Mouse (Mus musculus) liver, postnatal 0 days (tissue): Measurements from ENCODE around the gene Sipa1l2. TPM values are rescaled to one million over a fixed set of nuclear protein-coding genes. Genes with fewer than 3 reads are reported as not detected.

Experiments
- ATAC-seq: fragments of 200-750 bp; cut with Nextera tagmentation; 2 replicates; pipeline ENCODE4 v1.8.0; 2017; ENCODE audit warnings: mild to moderate bottlenecking, moderate library complexity
- DNase-seq: peaks from one replicate; pipeline ENCODE4 v3.0.0-alpha.2; 2016
- H3K27ac ChIP-seq: fragments of 300-500 bp; sonication (generic); 2 replicates; pipeline ENCODE4 v1.5.1; 2014; ENCODE audit warnings: antibody characterized with exemption, moderate library complexity, mild to moderate bottlenecking, low read depth
- H3K27me3 ChIP-seq: fragments of 300-500 bp; sonication (generic); 2 replicates; pipeline ENCODE4 v1.6.1; 2014; ENCODE audit warnings: low read length, control low read depth, mixed read lengths; ENCODE audit not compliant: insufficient read depth
- H3K36me3 ChIP-seq: fragments of 300-500 bp; sonication (generic); replicated peaks from 2 replicates; pipeline ENCODE4 v1.6.1; 2014; ENCODE audit warnings: mild to moderate bottlenecking, control low read depth, low read length, moderate library complexity, mixed read lengths; ENCODE audit not compliant: insufficient read depth
- H3K4me1 ChIP-seq: fragments of 300-500 bp; sonication (generic); 2 replicates; pipeline ENCODE4 v1.6.1; 2014; ENCODE audit warnings: antibody characterized with exemption, mild to moderate bottlenecking, control low read depth; ENCODE audit not compliant: insufficient read depth
- H3K4me2 ChIP-seq: fragments of 300-500 bp; sonication (generic); 2 replicates; pipeline ENCODE4 v1.6.1; 2014; ENCODE audit warnings: low read depth, mild to moderate bottlenecking, low read length, moderate library complexity, mixed read lengths
- H3K4me3 ChIP-seq: fragments of 300-500 bp; sonication (generic); 2 replicates; pipeline ENCODE4 v1.5.1; 2014; ENCODE audit warnings: low read depth, low read length
- H3K9ac ChIP-seq: fragments of 300-500 bp; sonication (generic); replicated peaks from 2 replicates; pipeline ENCODE4 v1.6.1; 2014; ENCODE audit warnings: mild to moderate bottlenecking, moderate library complexity
- H3K9me3 ChIP-seq: fragments of 300-500 bp; sonication (generic); 2 replicates; pipeline ENCODE4 v1.6.1; 2016; ENCODE audit warnings: mild to moderate bottlenecking, control low read depth, low read length, mixed read lengths
- CTCF ChIP-seq: sonication (generic); IDR thresholded peaks from 2 replicates; pipeline ENCODE4 v1.5.1; 2016; ENCODE audit warnings: antibody characterized with exemption, low read depth
- EP300 ChIP-seq: IDR thresholded peaks from 2 replicates; pipeline ENCODE4 v1.6.1; 2016; ENCODE audit warnings: antibody characterized with exemption, low read depth, mild to moderate bottlenecking
- WGBS: fragments of 180-500 bp; shearing (Covaris S2); extraction: QIAGEN DNeasy Blood & Tissue Kit; methylation state at CpG from one replicate; pipeline ENCODE4 v1.1.7; 2014; ENCODE audit not compliant: insufficient replicate concordance; 5-methylcytosine and 5-hydroxymethylcytosine counted together
- polyA plus RNA-seq: library from polyadenylated mRNA; unstranded; fragments of >200 nt; fragmentation: Nextera tagmentation; extraction: Ambion mirVana; gene quantifications from 2 replicates; pipeline ENCODE4 v1.2.1, GENCODE M21; 2015

Sipa1l2 gene
- polyA plus RNA-seq, 1 experiment from 2014 or later, result 0.47 TPM

DNA sequence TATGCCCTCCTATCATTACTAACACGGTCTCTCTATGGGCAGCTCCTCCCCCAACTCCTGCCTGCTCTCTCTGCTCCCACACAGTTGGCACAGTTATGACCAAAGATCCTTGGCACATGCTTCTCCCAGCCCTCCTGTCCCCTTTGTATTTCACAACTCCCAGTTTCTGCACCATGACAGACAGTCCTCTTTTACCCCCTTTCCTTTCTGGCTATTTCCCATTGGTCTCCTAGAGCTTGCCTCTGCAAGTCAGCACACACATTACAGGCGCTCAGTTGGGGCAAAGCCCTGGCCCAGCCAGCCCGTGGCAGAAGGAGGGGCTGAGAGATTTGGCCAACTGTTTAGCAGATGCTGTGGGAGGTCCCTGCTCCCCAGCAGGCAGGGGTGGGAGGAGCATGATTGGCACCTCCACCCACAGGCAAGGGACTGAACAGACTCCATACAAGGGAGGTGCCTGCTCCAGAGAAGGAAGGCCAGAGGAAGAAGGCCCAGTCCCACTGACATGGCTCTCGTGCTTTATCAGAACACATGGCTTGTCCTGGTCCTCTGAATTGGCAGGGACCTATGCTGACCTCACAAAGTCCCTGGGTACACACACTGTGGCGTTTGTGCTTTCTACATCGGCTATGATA lies 184.0 kb downstream of the Sipa1l2 start:
- peak; percentile 65 for DNase-seq
- H3K4me2 ChIP-seq, result no peak overlapping the region
- peak; percentile 88 for ATAC-seq
- peak; percentile 41; the same call in 1 of the 2 replicates for TF ChIP-seq EP300
- TF ChIP-seq CTCF, result no peak
- H3K4me1 ChIP-seq, result peaks cover 17% of the 10 kb centered on the region
- H3K9me3 ChIP-seq, result no peaks in the 10 kb centered on the region
- H3K27ac ChIP-seq, result 0 out of 2 replicates have a peak overlapping the region, but pooled peaks have one; percentile 29
- peak overlapping the region; percentile 26; the same call in 1 of the 2 replicates for H3K9ac ChIP-seq
- no peak overlapping the region for H3K4me3 ChIP-seq
- H3K36me3 ChIP-seq, result no peaks in the 10 kb centered on the region
- H3K27me3 ChIP-seq, result no peaks in the 10 kb centered on the region
- WGBS, result 26% methylated on average over 6 of the region's 6 CpGs

DNA sequence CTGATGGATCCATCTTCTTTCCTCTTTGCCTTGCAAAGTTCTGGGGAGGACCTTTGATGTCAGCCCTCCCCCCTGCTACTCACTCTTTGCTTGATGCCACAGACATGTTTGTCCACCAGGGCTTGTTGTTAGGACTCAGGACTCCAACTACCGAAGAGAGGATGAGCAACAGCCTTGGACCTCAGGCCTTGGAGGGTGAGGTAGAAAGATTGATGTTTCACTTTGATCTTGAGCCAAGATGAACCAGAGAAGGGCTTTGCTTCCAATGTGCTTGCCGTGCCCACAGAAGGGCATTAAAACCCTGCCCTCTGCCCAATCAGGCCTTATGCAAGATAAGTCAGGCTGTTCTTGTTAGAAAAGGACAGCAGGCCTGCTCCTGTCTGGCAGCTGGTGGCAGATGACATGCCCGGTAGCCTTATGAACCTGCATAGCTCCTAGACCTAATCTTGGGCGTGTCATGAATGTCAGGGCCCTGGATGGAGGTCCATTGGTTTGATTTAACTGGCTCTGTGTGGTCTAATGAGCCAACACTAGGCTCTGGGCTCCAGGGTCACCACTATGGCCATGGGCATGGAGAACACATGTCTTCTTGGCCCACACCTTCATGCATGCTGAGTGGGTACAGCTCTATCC lies 184.9 kb downstream of the Sipa1l2 start:
- 78% methylated on average over 4 of the region's 4 CpGs for WGBS
- DNase-seq, result no peak

DNA sequence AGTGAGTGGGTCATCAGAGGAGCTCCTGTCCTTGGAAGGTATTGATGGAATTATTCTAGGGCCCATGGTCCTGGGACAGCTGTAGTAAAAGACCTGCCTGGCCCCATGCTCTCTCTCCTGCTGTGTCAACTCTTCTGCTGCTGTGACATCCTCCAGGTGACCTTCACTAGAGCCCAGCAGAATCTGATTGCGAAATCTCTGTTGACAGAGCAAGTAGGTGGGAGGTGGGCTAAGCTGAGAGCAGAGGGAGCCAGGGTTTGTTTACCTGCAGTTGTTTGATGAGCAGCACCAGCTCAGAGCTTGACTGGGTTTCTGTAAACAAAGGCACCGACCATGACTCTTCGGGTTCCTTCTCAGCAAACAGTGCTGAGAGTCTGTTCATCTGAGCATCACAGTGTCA lies 187.9 kb downstream of the Sipa1l2 start:
- H3K27ac ChIP-seq, result no peak overlapping the region
- ATAC-seq, result peak; percentile 73
- H3K27me3 ChIP-seq, result no peaks in the 10 kb centered on the region
- H3K4me3 ChIP-seq, result no peak overlapping the region
- DNase-seq, result peak; percentile 41
- H3K4me2 ChIP-seq, result no peak overlapping the region
- H3K9me3 ChIP-seq, result no peaks in the 10 kb centered on the region
- TF ChIP-seq CTCF, result no peak
- TF ChIP-seq EP300, result peak; percentile 70
- H3K36me3 ChIP-seq, result no peaks in the 10 kb centered on the region
- H3K9ac ChIP-seq, result no peak overlapping the region
- H3K4me1 ChIP-seq, result peaks cover 17% of the 10 kb centered on the region
- 37% methylated on average over 3 of the region's 3 CpGs for WGBS

More for the DNA sequence above, 184.9 kb downstream of the Sipa1l2 start:
- ATAC-seq, result no peak
- no peak overlapping the region for H3K4me2 ChIP-seq
- H3K9ac ChIP-seq, result no peak overlapping the region
- H3K27ac ChIP-seq, result no peak overlapping the region
- no peak overlapping the region for H3K4me3 ChIP-seq
- no peaks in the 10 kb centered on the region for H3K9me3 ChIP-seq
- H3K27me3 ChIP-seq, result no peaks in the 10 kb centered on the region
- no peaks in the 10 kb centered on the region for H3K36me3 ChIP-seq
- peaks cover 17% of the 10 kb centered on the region for H3K4me1 ChIP-seq
- no peak for TF ChIP-seq EP300
- TF ChIP-seq CTCF, result no peak

DNA sequence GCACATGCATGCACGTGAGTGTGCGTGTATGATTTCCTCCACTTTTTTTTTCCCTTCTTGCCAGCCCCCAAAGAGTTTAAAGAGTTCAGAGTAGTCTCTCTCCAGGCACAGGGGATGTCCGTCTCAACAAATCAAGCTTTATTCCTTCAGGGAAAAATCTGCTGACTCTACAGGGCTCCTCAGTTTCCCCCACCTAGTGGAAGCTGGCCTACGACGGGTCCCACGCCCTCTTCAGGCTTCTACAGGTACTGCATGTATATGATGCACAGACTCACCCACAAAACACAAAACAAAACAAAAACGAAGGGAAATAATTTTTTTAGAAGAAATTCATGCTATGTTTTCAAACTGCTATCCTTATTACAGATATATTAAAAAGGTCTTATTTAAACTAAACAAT lies 189.7 kb downstream of the Sipa1l2 start:
- 55% methylated on average over 7 of the region's 7 CpGs for WGBS
- no peak for TF ChIP-seq EP300
- TF ChIP-seq CTCF, result peak; percentile 31
- ATAC-seq, result no peak

DNA sequence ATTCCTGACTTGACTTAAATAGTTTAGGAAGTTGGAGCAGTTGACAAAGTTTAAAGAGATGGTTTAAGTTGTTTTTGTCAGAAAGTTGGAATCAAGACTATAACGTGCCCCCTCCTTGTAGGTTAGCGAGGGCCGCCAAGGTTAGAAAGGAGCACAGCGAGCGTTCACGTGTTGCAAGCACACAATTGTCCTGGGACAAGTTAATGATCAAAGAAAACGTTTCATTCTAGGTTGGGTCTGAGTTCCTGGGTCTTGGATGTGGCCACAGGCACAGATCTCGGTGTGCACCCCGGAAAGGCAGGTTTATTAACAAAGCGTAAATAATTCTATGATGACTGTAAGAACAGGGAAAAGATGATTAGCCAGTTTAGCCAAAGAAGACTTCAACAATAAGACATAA lies 190.5 kb downstream of the Sipa1l2 start:
- Histone ChIP-seq H3K4me1 (peaks cover 5% of the 10 kb centered on the region), H3K4me2 (no peak overlapping the region), H3K27me3 (no peaks in the 10 kb centered on the region), H3K4me3 (no peak overlapping the region), H3K9me3 (no peaks in the 10 kb centered on the region), H3K9ac (no peak overlapping the region), H3K27ac (no peak overlapping the region), H3K36me3 (no peaks in the 10 kb centered on the region)
- WGBS, result 51% methylated on average over 10 of the region's 10 CpGs
- no peak for ATAC-seq
- DNase-seq, result no peak
- TF ChIP-seq EP300, result no peak

More for the DNA sequence above, 189.7 kb downstream of the Sipa1l2 start:
- no peak overlapping the region for H3K4me2 ChIP-seq
- H3K36me3 ChIP-seq, result no peaks in the 10 kb centered on the region
- H3K9me3 ChIP-seq, result no peaks in the 10 kb centered on the region
- H3K9ac ChIP-seq, result no peak overlapping the region
- H3K4me1 ChIP-seq, result peaks cover 5% of the 10 kb centered on the region
- DNase-seq, result no peak
- H3K4me3 ChIP-seq, result no peak overlapping the region
- H3K27ac ChIP-seq, result no peak overlapping the region
- H3K27me3 ChIP-seq, result no peaks in the 10 kb centered on the region

DNA sequence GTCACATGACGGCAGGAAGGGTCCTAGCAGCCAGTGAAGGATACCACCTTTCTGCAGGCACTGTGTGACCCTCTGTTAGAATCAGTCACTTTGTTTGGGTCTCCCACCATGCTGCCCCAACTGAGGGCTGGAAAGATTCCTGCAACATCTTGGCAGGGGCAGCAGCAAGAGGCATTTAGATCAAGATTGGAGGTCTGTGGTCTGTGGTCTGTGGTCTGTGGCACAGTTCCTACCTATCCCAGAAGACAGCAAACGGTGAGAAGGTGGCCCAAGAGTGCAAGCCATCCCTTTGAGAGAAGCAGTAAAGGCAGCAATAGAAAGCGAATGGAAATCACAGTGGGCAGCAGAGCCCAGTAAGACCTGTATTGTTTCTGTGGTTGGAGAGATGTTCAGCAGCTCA lies 191.9 kb downstream of the Sipa1l2 start:
- no peak overlapping the region for H3K4me3 ChIP-seq
- no peak overlapping the region for H3K27ac ChIP-seq
- DNase-seq, result no peak
- H3K4me1 ChIP-seq, result peaks cover 5% of the 10 kb centered on the region
- H3K4me2 ChIP-seq, result no peak overlapping the region
- 59% methylated on average over 3 of the region's 3 CpGs for WGBS
- H3K36me3 ChIP-seq, result no peaks in the 10 kb centered on the region
- H3K27me3 ChIP-seq, result no peaks in the 10 kb centered on the region
- TF ChIP-seq CTCF (no peak), EP300 (no peak)
- H3K9ac ChIP-seq, result no peak overlapping the region
- no peaks in the 10 kb centered on the region for H3K9me3 ChIP-seq
- ATAC-seq, result no peak
